Mouse (Mus musculus) urinary bladder, postnatal 4 days (tissue): ENCODE results near the gene Map2k6.

ENCODE experiments used
- DNase-seq, 2 experiments: peaks; one replicate each; pipeline ENCODE4 v3.0.0; 2021 to 2022; ENCODE audit warnings: low spot score in 2 of 2

Gene Map2k6

GRCm38 (mm10) chr11:110484426-110484825 lies 85.5 kb downstream of the Map2k6 start:
- DNase-seq = no peak

DNA sequence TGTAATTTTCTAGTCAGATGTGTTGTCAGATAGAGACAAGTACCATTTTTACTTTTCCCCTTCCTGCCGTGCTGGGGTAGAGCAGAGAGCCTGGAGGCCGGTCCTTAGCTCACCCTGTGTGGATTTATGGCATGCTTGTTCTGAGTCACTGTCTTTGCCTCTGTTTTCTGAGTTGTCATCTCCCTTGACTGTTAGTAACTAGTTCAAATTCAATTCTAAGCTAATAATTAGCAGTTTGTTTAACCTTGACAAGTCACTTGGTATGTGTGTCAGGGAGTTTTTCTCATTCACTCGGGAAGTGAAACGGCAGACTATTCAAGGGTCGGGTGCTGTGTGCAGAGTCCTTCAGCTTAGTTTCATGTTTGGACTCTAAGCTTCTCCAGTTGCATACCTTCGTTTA lies 86.2 kb downstream of the Map2k6 start:
- DNase-seq = no peak

DNA sequence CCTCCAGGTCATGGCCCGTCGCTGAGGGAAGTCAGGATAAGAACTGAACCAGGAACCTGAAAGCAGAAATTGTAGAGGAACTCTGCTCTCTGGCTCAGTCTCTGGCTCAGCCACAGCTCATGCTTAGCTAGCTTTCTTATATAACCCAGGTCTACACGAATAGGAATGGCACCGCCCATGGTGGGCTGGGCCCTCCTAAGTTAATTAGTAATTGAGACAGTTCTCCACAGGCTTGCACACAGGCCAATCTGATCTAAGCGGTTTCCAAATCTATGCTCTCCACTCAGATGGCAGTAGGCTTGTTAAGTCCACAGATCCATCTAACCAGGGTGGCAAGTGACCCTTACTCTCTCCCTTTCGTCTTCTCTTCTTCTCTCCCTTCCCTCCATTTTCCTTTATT lies 88.9 kb downstream of the Map2k6 start:
- no peak for DNase-seq

DNA sequence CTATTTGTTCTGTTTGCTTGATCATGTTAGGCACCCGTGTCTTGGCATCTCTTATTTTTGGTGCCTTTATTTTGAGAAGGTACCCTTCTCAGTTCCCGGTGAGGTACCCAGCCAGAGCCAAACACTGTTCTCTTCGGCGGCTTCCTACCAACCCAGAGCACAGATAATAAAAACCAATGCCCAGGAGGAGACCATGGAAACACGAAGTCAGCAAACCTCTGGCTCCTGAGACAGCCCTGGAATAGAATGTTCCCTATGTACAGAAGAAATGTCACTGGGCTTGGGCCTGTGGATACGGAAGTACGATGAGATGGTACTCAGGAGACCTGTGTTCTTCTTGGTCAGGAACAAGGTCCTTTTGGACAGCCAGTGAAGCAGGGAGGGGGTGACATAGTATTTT lies 89.4 kb downstream of the Map2k6 start:
- no peak for DNase-seq

- DNase-seq = no peak
These were observed 96.6 kb downstream of the Map2k6 start for GRCm38 (mm10) chr11:110495323-110496060.

GRCm38 (mm10) chr11:110496061-110496446 lies 97.1 kb downstream of the Map2k6 start:
- no peak for DNase-seq

- DNase-seq = no peak
These were observed 98.8 kb downstream of the Map2k6 start for GRCm38 (mm10) chr11:110497743-110498142.

DNA sequence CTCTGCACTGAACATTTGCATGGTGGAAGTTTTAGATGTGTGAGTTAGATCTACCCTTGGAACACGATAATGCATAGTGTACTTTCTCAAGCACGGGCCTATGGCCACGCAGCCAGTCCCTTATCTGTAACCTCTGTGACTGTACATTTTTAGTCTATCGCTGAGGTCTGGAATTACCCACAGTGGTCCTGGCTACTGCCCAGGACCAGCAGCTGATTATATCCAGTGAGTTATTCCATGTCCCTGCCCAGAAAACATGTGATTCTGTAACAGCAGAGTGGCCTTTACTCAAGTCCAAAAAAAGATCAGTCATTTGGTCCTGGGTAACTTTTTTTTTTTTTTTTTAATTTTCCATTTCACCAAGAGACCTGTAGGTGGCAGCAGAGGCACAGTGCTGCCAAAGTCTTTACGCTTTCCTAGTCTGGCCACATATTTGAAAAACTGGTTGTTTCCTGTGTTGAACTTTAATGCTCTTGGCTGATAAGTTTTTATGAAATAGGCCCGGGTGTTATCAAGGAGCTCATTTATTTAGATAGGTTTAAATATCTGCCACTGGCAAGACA lies 99.8 kb downstream of the Map2k6 start:
- DNase-seq = no peak

DNA sequence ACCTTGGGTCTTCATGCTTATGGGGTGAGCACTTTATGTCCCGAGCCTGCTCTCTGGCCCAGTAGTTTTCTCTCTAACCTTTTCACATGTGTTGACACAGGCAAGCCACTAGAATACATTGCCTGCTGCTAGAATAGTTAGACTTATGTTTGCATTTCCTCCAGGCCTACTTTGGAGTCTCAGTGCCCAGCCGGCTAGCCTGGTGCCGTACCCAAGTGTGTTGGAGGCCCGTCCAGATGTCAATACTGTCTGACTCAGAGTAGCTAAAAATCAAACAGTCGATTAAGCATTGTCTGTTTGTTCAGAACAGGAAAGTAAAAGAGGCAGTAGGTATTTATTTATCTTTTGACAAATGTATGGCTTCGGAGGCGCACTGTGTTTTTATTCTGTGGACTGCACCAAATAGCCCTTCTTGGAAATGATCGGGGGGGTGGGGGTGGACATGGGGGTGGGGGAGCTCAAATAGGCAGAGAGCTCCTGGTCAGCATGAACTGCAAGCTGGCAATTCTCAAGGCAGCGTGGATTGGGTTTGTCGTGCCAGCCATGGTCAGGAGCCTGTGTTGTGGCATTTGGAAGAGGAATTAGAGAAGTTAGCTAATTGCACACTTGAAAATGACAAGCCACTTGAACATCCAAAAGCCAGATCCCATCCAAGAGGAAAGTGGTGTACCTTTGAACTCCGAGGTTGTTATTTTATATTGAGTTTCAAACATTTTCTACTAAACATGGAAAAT lies 104.2 kb downstream of the Map2k6 start:
- no peak for DNase-seq

GRCm38 (mm10) chr11:110511466-110511865 lies 112.5 kb downstream of the Map2k6 start:
- no peak for DNase-seq

GRCm38 (mm10) chr11:110518648-110519047 lies 119.7 kb downstream of the Map2k6 start:
- no peak for DNase-seq

GRCm38 (mm10) chr11:110522906-110523305 lies 124.0 kb downstream of the Map2k6 start:
- no peak for DNase-seq

GRCm38 (mm10) chr11:110526156-110526555 lies 127.2 kb downstream of the Map2k6 start:
- DNase-seq = no peak

DNA sequence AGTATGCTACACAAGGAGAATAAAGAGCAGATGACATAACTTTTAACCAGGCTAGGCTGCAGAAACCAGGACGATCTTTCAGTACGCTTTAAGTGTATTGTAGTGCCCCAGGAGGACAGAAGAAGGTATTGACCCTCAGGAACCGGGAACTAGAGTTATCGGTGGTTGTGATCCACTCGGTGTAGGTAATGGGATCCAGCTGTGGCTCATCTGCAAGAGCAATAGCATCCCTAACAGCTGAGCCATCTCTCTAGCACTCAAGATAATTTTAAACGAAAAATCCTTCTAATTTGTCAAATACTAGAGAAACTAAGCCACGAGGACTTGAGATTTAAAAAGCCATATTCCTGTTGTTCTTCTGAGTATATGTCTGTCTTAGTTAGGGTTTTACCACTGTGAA lies 132.2 kb downstream of the Map2k6 start:
- no peak for DNase-seq

GRCm38 (mm10) chr11:110534856-110535255 lies 135.9 kb downstream of the Map2k6 start:
- no peak for DNase-seq

DNA sequence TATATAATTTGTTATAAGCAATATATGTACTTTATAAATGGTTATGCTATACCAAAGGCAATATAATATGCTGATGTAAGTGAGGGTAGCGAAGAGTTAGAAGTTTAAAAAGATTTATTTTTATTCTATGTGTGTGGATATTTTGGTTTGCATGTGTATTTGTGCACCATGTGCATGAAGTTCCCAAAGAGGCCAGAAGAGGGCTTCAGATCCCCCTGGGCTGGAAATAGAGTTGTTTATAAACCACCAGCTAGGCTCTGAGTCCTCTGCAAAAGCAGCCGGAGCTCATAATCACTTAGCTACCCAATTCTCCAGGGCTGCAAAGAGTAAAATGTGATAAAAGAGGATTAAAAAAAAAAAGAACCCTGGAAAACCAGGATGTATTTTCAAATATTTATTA lies 137.6 kb downstream of the Map2k6 start:
- DNase-seq = no peak

DNA sequence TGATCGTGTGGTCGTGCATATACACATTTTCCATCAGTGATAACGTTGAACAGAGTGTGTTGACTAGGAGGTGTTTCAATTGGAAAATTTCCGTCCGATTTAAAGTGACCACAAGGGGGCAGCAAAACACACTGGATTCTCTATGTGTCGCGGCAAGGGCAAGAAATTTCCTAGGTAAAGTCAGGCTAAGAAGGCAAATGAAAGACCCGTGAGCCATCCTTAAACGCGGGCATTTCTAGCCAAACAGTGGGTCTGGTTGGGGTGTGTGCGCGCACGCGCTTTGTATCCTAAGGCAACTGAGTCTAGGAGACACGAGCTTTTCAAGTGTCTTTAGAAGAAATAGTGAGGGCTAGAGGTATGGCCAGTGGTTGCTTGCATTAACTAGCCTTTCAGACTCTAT lies 138.7 kb downstream of the Map2k6 start:
- DNase-seq = peak; percentile 27 to 69

- DNase-seq = no peak
These were observed 139.3 kb downstream of the Map2k6 start for GRCm38 (mm10) chr11:110538206-110538605.

GRCm38 (mm10) chr11:110541933-110542332 lies 143.0 kb downstream of the Map2k6 start:
- DNase-seq = no peak

- DNase-seq = no peak
These were observed 145.7 kb downstream of the Map2k6 start for GRCm38 (mm10) chr11:110544419-110545210.

- no peak for DNase-seq
These were observed 146.5 kb downstream of the Map2k6 start for GRCm38 (mm10) chr11:110545416-110545815.

DNA sequence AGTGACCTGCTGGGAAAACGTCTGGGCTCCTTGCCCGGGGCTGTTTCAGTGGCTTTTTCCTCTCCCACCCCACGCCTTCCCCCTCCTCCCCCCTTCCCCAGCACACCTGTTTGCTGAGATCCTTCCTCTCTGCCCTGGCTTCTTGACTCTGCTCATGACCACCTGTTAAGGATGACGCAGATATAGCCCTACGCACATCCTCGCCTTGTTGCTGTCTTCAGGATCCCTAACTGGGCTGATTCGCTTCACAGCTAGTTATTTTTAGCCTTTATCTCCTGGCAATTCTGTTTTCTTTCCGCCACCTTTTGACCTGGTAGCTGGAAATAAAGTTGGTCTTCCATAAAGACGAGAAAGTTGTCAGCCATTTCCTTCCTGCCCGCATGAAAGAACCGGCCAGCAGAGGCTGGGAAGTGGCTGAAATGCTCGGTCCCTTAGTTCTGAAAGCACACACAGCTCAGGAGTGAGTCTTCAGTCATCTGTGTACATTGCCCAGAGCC lies 152.6 kb downstream of the Map2k6 start:
- DNase-seq = no peak
